Mouse (Mus musculus): ENCODE results near the gene Car10.
"Not testable (repeated sequence)": the region's sequence is repeated elsewhere in the genome, so short reads cannot be mapped to it uniquely, and the experiment has no call there.

GRCm38 (mm10) chr11:93401167-93401566 is 303.3 kb downstream of the Car10 start:
- TF ChIP-seq EP300 (optimal IDR thresholded peaks at IDR 0.05); CTCF (IDR thresholded peaks at IDR 0.05; ENCODE audit: low read depth): not testable (repeated sequence)
